Mouse (Mus musculus): ENCODE measurements around the gene Stk10. TPM values are rescaled to one million over a fixed set of nuclear protein-coding genes. Genes with fewer than 3 reads are reported as not detected.

Gene Stk10
- 100 to 1,000 TPM; 238 to 282 TPM for polyA plus RNA-seq (2017; shearing (Covaris generic))

DNA sequence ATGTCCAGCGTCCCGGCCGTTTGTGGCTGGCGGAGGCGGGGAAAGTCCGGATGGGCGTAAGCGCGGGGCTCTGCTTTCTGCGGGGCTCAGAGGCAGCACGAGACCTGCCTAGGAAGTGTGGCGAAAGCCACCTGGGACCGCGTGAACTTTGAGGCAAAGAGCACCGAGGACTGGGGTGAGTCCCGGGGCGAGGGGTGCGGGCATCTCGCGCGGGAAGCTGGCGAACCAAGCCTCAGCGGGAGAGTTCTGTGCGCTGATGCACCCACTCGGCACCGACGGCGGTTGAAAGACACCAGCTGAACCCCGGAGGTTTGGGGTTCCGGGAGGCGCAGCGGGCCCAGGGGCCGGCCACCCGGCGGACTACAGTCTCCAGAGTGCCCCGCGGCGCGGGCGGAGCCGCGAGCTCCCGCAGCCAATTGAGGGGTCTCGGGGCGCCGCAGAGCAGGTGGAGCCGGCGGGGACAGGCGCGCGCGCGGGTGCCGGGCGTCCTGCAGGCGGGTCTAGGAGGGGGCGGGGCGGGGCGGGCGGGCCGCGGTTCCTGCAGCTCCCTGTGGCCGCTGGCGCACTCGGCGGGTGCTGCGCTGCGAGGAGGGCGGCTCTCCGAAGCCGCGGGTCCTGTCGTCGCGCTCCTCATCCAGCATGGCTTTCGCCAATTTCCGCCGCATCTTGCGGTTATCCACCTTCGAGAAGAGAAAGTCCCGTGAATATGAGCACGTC is at the start of gene Stk10:
Gene Stk10 (plus strand): TSS at position 541 of the 717 bp plus-strand sequence.

DNA sequence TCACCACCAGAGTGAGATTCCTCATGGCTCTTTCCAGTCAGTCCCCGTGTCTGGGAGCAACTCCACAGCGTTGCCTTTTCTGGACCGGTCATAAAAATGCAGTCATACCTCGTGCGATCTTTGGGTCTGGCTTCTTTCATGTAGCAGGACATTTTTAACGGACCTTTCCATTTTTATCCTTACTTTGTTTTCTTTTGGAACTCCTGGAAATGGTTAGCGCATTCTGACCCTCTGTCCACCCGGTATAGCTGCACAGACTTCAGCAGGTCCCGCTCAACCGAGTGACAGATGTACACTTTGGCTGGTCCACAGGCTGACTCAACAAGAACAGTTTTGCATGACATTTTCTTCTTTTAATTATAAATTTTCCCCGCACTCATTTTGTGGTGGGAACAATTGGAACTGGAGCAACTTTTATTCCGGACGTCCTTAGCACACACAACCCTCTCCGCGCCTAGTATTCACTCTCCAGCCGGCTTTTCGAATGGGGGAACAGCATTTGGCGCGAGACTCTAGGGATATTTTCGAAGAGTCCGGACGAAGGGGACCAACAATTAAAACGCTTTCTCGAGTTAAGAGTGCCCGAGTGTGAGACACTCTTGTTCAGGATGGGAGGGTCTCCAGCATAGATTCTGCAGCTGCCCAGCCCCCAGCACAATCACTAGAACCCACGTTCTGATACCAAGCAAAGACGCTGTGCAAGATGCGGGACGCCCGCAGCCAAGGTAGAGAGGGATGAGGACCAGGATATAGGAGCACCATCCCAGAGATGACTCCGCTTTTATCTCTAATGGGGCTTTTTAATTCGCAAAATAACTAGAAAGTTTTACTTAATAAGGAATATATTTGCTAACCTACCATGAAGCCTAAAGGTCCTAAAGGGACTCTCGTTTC is 987 bp upstream of the Stk10 start, which contains the start of gene Efcab9:
Gene Efcab9 (minus strand): TSS at position 211 of the 894 bp plus-strand sequence.

DNA sequence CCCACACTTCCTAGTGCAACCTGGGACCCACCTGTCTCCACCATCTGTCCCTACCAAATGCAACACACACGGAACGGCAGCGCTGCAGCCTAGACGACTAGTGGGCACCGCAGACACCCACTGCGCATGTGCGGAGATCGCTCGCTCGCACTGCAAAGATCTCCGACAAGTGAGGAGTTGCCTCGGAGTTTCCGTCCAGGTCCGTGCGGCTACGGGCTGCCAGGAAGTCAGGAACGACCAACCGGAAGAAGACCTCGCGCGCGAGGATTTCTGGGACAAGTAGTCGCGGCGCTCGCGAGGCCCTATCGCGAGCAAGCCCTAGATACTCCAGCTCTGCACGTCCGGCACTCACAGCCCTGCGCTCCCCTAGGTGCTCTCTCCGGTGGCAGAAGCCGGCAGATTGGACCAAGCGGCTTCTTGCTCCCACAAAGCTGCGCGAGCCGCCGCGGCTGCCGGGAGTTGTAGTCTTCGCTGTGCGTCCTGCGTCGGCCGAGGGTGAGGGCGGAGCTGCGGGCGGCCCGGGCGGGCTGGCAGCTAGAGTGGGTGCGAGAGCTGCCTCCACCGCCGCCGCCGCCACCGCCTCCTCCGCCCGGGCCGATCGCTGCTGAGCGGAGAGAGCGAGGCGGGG is 109.3 kb downstream of the Stk10 start, which contains the start of gene Fbxw11:
Gene Fbxw11 (plus strand): TSS at position 476 of the 628 bp plus-strand sequence.

Other genes with a start within 250 kb of the Stk10 start
- 10 to 100 TPM in 1 of 2 experiments, 1 to 10 TPM in 1; 5.1 to 13.4 TPM for gene Hba-a1, start 249.8 kb upstream of the Stk10 start, polyA plus RNA-seq (2017; shearing (Covaris generic))
- gene Hbq1b, start 246.3 kb upstream of the Stk10 start, polyA plus RNA-seq (2017; shearing (Covaris generic)): under 1 TPM in 1 of 2 experiments, not detected in 1; 0.31 TPM
- 10 to 100 TPM in 1 of 2 experiments, 1 to 10 TPM in 1; 7.1 to 35.9 TPM for gene Hba-a2, start 236.8 kb upstream of the Stk10 start, polyA plus RNA-seq (2017; shearing (Covaris generic))
- not detected for gene Hbq1a, start 233.2 kb upstream of the Stk10 start, polyA plus RNA-seq (2017; shearing (Covaris generic))
- gene Sh3pxd2b, start 185.5 kb upstream of the Stk10 start, polyA plus RNA-seq (2017; shearing (Covaris generic)): 1 to 10 TPM in 1 of 2 experiments, under 1 TPM in 1; 0.23 to 1.9 TPM
- gene Ubtd2, start 77.9 kb upstream of the Stk10 start, polyA plus RNA-seq (2017; shearing (Covaris generic)): 1 to 10 TPM; 7.7 to 8.0 TPM
- 1 to 10 TPM; 2.0 to 4.6 TPM for gene Efcab9, start 1.2 kb upstream of the Stk10 start, polyA plus RNA-seq (2017; shearing (Covaris generic))
- gene Fbxw11, start 109.4 kb downstream of the Stk10 start, polyA plus RNA-seq (2017; shearing (Covaris generic)): 10 to 100 TPM; 44.3 to 87.5 TPM